Mouse (Mus musculus) limb, embryonic 14.5 days (tissue): ENCODE data around the gene Tha1. TPM values are rescaled to one million over a fixed set of nuclear protein-coding genes. Genes with fewer than 3 reads are reported as not detected.

Experiments used
- ATAC-seq: fragments of 200-750 bp; cut with Nextera tagmentation; 2 replicates; pipeline ENCODE4 v1.8.0; 2017; ENCODE audit warnings: low read depth, moderate number of reproducible peaks, moderate TSS enrichment; ENCODE audit not compliant: low FRiP score
- DNase-seq: peaks from one replicate; pipeline ENCODE4 v3.0.0-alpha.2; 2015; ENCODE audit warnings: low spot score
- H3K27ac ChIP-seq: fragments of 300-500 bp; sonication (generic); replicated peaks from 2 replicates; pipeline ENCODE4 v1.5.1; 2014; ENCODE audit warnings: low read depth, mild to moderate bottlenecking, low read length, moderate library complexity, mixed read lengths
- H3K27me3 ChIP-seq: fragments of 300-500 bp; sonication (generic); 2 replicates; pipeline ENCODE4 v1.6.1; 2014; ENCODE audit warnings: low read length, mixed read lengths; ENCODE audit not compliant: control insufficient read depth, insufficient read depth
- H3K36me3 ChIP-seq: fragments of 300-500 bp; sonication (generic); 2 replicates; pipeline ENCODE4 v1.6.1; 2014; ENCODE audit warnings: mild to moderate bottlenecking, low read length, moderate library complexity, mixed read lengths; ENCODE audit not compliant: control insufficient read depth, insufficient read depth
- H3K4me1 ChIP-seq: fragments of 300-500 bp; sonication (generic); 2 replicates; pipeline ENCODE4 v1.6.1; 2014; ENCODE audit warnings: antibody characterized with exemption, low read length, mixed read lengths; ENCODE audit not compliant: control insufficient read depth, insufficient read depth
- H3K4me2 ChIP-seq: fragments of 300-500 bp; sonication (generic); replicated peaks from 2 replicates; pipeline ENCODE4 v1.6.1; 2014; ENCODE audit warnings: low read depth, mild to moderate bottlenecking, low read length, moderate library complexity; ENCODE audit not compliant: severe bottlenecking
- H3K4me3 ChIP-seq: fragments of 300-500 bp; sonication (generic); replicated peaks from 2 replicates; pipeline ENCODE4 v1.5.1; 2014; ENCODE audit warnings: low read length
- H3K9ac ChIP-seq: fragments of 300-500 bp; sonication (generic); 2 replicates; pipeline ENCODE4 v1.6.1; 2014; ENCODE audit warnings: mild to moderate bottlenecking, low read depth, low read length, moderate library complexity; ENCODE audit not compliant: severe bottlenecking
- H3K9me3 ChIP-seq: fragments of 300-500 bp; sonication (generic); 2 replicates; pipeline ENCODE4 v1.6.1; 2016; ENCODE audit warnings: low read length; ENCODE audit not compliant: control insufficient read depth
- POLR2A ChIP-seq: fragments of 200-500 bp; IDR thresholded peaks from 2 replicates; pipeline ENCODE4 v1.8.0; 2012; ENCODE audit warnings: inconsistent platforms, mild to moderate bottlenecking, moderate library complexity, borderline replicate concordance; ENCODE audit not compliant: insufficient read depth, insufficient read length; ENCODE audit errors: extremely low read depth
- WGBS: fragments of 180-500 bp; shearing (Covaris S2); extraction: QIAGEN DNeasy Blood & Tissue Kit; methylation state at CpG from one replicate; pipeline ENCODE4 v1.1.7; 2014; 5-methylcytosine and 5-hydroxymethylcytosine counted together
- polyA plus RNA-seq, 2 experiments: library from polyadenylated mRNA; depleted of rRNA in 1 of 2; stranded (reverse) in 1 of 2; unstranded in 1 of 2; fragments of >200 nt; fragmentation: Nextera tagmentation in 1 of 2; extraction: Ambion mirVana in 1 of 2; gene quantifications; 2 replicates each; pipeline versions ENCODE4 v1.2.1 to v1.2.3; 2012 to 2014

Gene Tha1
- polyA plus RNA-seq, 2 experiments, result 4.1 to 6.5 TPM

GRCm38 (mm10) chr11:117823411-117823810, 49.9 kb downstream of the Tha1 start:
- DNase-seq, result no peak
- H3K4me3 ChIP-seq, result no peak overlapping the region
- 93% methylated on average over 6 of the region's 6 CpGs for whole genome bisulfite sequencing
- peaks cover 44% of the 10 kb centered on the region for H3K36me3 ChIP-seq
- no peak for ATAC-seq
- H3K9me3 ChIP-seq, result no peaks in the 10 kb centered on the region
- no peak overlapping the region for H3K4me2 ChIP-seq
- H3K27ac ChIP-seq, result no peak overlapping the region
- TF ChIP-seq POLR2A, result no peak
- no peaks in the 10 kb centered on the region for H3K27me3 ChIP-seq
- H3K4me1 ChIP-seq, result peaks cover 41% of the 10 kb centered on the region
- no peak overlapping the region for H3K9ac ChIP-seq

- no peak for TF ChIP-seq POLR2A
- Histone ChIP-seq H3K27me3 (no peaks in the 10 kb centered on the region), H3K4me2 (no peak overlapping the region), H3K9me3 (no peaks in the 10 kb centered on the region), H3K4me3 (no peak overlapping the region), H3K9ac (no peak overlapping the region), H3K36me3 (peaks cover 50% of the 10 kb centered on the region), H3K27ac (peak overlapping the region; percentile 48; the same call in 1 of the 2 replicates), H3K4me1 (peaks cover 35% of the 10 kb centered on the region)
- WGBS, result 67% methylated on average over 7 of the region's 7 CpGs
- DNase-seq (no peak), ATAC-seq (no peak)
Measured at GRCm38 (mm10) chr11:117822728-117823241, 50.5 kb downstream of the Tha1 start.

GRCm38 (mm10) chr11:117821868-117822267, 51.4 kb downstream of the Tha1 start:
- Histone ChIP-seq H3K4me3 (no peak overlapping the region), H3K27ac (no peak overlapping the region), H3K4me1 (peaks cover 29% of the 10 kb centered on the region), H3K9ac (no peak overlapping the region), H3K9me3 (no peaks in the 10 kb centered on the region), H3K36me3 (peaks cover 59% of the 10 kb centered on the region), H3K4me2 (no peak overlapping the region), H3K27me3 (no peaks in the 10 kb centered on the region)
- ATAC-seq, result no peak
- TF ChIP-seq POLR2A, result no peak
- DNase-seq, result no peak
- 90% methylated on average over 9 of the region's 9 CpGs for WGBS

- H3K4me1 ChIP-seq, result peaks cover 22% of the 10 kb centered on the region
- H3K9ac ChIP-seq, result no peak overlapping the region
- DNase-seq, result no peak
- peaks cover 71% of the 10 kb centered on the region for H3K36me3 ChIP-seq
- H3K4me2 ChIP-seq, result no peak overlapping the region
- no peaks in the 10 kb centered on the region for H3K9me3 ChIP-seq
- H3K27ac ChIP-seq, result no peak overlapping the region
- TF ChIP-seq POLR2A, result no peak
- H3K4me3 ChIP-seq, result no peak overlapping the region
- no peaks in the 10 kb centered on the region for H3K27me3 ChIP-seq
- no peak for ATAC-seq
- WGBS, result 97% methylated on average over 7 of the region's 7 CpGs
Measured at GRCm38 (mm10) chr11:117820173-117820572, 53.1 kb downstream of the Tha1 start.

GRCm38 (mm10) chr11:117819095-117819494, 54.2 kb downstream of the Tha1 start:
- H3K9me3 ChIP-seq, result no peaks in the 10 kb centered on the region
- no peak overlapping the region for H3K27ac ChIP-seq
- no peak overlapping the region for H3K4me3 ChIP-seq
- DNase-seq, result no peak
- H3K4me2 ChIP-seq, result no peak overlapping the region
- WGBS, result 60% methylated on average over 8 of the region's 8 CpGs
- H3K36me3 ChIP-seq, result peaks cover 82% of the 10 kb centered on the region
- H3K4me1 ChIP-seq, result peaks cover 14% of the 10 kb centered on the region
- TF ChIP-seq POLR2A, result no peak
- no peak for ATAC-seq
- no peak overlapping the region for H3K9ac ChIP-seq
- no peaks in the 10 kb centered on the region for H3K27me3 ChIP-seq

Other genes starting within 250 kb of the Tha1 start
- 34.7 and 43.7 TPM in 2 replicates for gene Tnrc6c, start 219.2 kb downstream of the Tha1 start, polyA plus RNA-seq (2012; rRNA removed)
- 18.1 and 21.1 TPM in 2 replicates for gene Tnrc6c, start 219.2 kb downstream of the Tha1 start, polyA plus RNA-seq (2014; fragmentation: Nextera tagmentation; extraction: Ambion mirVana)
- 3.1 and 4.6 TPM in 2 replicates for gene Tmc8, start 91.4 kb downstream of the Tha1 start, polyA plus RNA-seq (2012; rRNA removed)
- 1.1 and 1.2 TPM in 2 replicates for gene Tmc8, start 91.4 kb downstream of the Tha1 start, polyA plus RNA-seq (2014; fragmentation: Nextera tagmentation; extraction: Ambion mirVana)
- 28.2 and 31.1 TPM in 2 replicates for gene Tmc6, start 91.3 kb downstream of the Tha1 start, polyA plus RNA-seq (2012; rRNA removed)
- 19.0 and 24.5 TPM in 2 replicates for gene Tmc6, start 91.3 kb downstream of the Tha1 start, polyA plus RNA-seq (2014; fragmentation: Nextera tagmentation; extraction: Ambion mirVana)
- gene 6030468B19Rik, start 75.8 kb downstream of the Tha1 start, polyA plus RNA-seq (2012; rRNA removed), result 0.11 and 0.41 TPM in 2 replicates
- not detected in 2 replicates for gene 6030468B19Rik, start 75.8 kb downstream of the Tha1 start, polyA plus RNA-seq (2014; fragmentation: Nextera tagmentation; extraction: Ambion mirVana)
- 0.17 and 0.62 TPM in 2 replicates for gene Gm20708, start 63.8 kb downstream of the Tha1 start, polyA plus RNA-seq (2012; rRNA removed)
- gene Gm20708, start 63.8 kb downstream of the Tha1 start, polyA plus RNA-seq (2014; fragmentation: Nextera tagmentation; extraction: Ambion mirVana), result 0.59 and 0.92 TPM in 2 replicates
- gene Syngr2, start 63.8 kb downstream of the Tha1 start, polyA plus RNA-seq (2012; rRNA removed), result 41.4 and 58.5 TPM in 2 replicates
- 68.3 and 75.8 TPM in 2 replicates for gene Syngr2, start 63.8 kb downstream of the Tha1 start, polyA plus RNA-seq (2014; fragmentation: Nextera tagmentation; extraction: Ambion mirVana)
- gene Afmid, start 47.6 kb downstream of the Tha1 start, polyA plus RNA-seq (2012; rRNA removed), result 10.4 TPM in 2 replicates
- gene Afmid, start 47.6 kb downstream of the Tha1 start, polyA plus RNA-seq (2014; fragmentation: Nextera tagmentation; extraction: Ambion mirVana), result 4.6 and 5.3 TPM in 2 replicates
- gene Tk1, start 47.4 kb downstream of the Tha1 start, polyA plus RNA-seq (2012; rRNA removed), result 160 and 175 TPM in 2 replicates
- gene Tk1, start 47.4 kb downstream of the Tha1 start, polyA plus RNA-seq (2014; fragmentation: Nextera tagmentation; extraction: Ambion mirVana), result 128 and 132 TPM in 2 replicates
- gene Birc5, start 24.2 kb downstream of the Tha1 start, polyA plus RNA-seq (2012; rRNA removed), result 128 and 138 TPM in 2 replicates
- gene Birc5, start 24.2 kb downstream of the Tha1 start, polyA plus RNA-seq (2014; fragmentation: Nextera tagmentation; extraction: Ambion mirVana), result 267 and 276 TPM in 2 replicates
- gene Tmem235, start 12.7 kb downstream of the Tha1 start, polyA plus RNA-seq (2012; rRNA removed), result not detected in 2 replicates
- gene Tmem235, start 12.7 kb downstream of the Tha1 start, polyA plus RNA-seq (2014; fragmentation: Nextera tagmentation; extraction: Ambion mirVana), result not detected in 2 replicates
- gene Socs3, start 96.6 kb upstream of the Tha1 start, polyA plus RNA-seq (2012; rRNA removed), result 18.4 and 21.3 TPM in 2 replicates
- gene Socs3, start 96.6 kb upstream of the Tha1 start, polyA plus RNA-seq (2014; fragmentation: Nextera tagmentation; extraction: Ambion mirVana), result 6.4 and 8.6 TPM in 2 replicates
- gene Pgs1, start 112.8 kb upstream of the Tha1 start, polyA plus RNA-seq (2012; rRNA removed), result 36.2 and 41.7 TPM in 2 replicates
- 30.5 and 35.9 TPM in 2 replicates for gene Pgs1, start 112.8 kb upstream of the Tha1 start, polyA plus RNA-seq (2014; fragmentation: Nextera tagmentation; extraction: Ambion mirVana)